Mouse (Mus musculus) embryonic facial prominence, embryonic 11.5 days (tissue): ENCODE data around the gene Ces2c. TPM values are rescaled to one million over a fixed set of nuclear protein-coding genes. Genes with fewer than 3 reads are reported as not detected.

Source experiments
- polyA plus RNA-seq: library from polyadenylated mRNA; unstranded; fragments of >200 nt; fragmentation: Nextera tagmentation; extraction: Ambion mirVana; gene quantifications from 2 replicates; pipeline ENCODE4 v1.2.1, GENCODE M21; 2014

The Ces2c gene
- polyA plus RNA-seq, 1 experiment from 2014 or later: not detected

Other genes with a start within 250 kb of the Ces2c start
- not detected in 2 replicates for gene Cdh16, start 222.7 kb upstream of the Ces2c start, polyA plus RNA-seq
- gene Rrad, start 215.7 kb upstream of the Ces2c start, polyA plus RNA-seq: 2.2 and 3.6 TPM in 2 replicates
- gene Ciao2b, start 205.1 kb upstream of the Ces2c start, polyA plus RNA-seq: 79.7 and 82.5 TPM in 2 replicates
- not detected in 2 replicates for gene Ces2a, start 113.1 kb upstream of the Ces2c start, polyA plus RNA-seq
- 0.17 TPM in 1 of 2 replicates, not detected in the other for gene Ces2b, start 15.5 kb upstream of the Ces2c start, polyA plus RNA-seq
- 0.10 TPM in 1 of 2 replicates, not detected in the other for gene Ces2e, start 79.2 kb downstream of the Ces2c start, polyA plus RNA-seq
- gene Ces2f, start 100.3 kb downstream of the Ces2c start, polyA plus RNA-seq: not detected in 2 replicates
- gene Ces2g, start 114.7 kb downstream of the Ces2c start, polyA plus RNA-seq: not detected in 2 replicates
- gene Ces2h, start 153.8 kb downstream of the Ces2c start, polyA plus RNA-seq: not detected in 2 replicates
- gene Ces3a, start 201.5 kb downstream of the Ces2c start, polyA plus RNA-seq: not detected in 2 replicates
- gene Ces3b, start 236.7 kb downstream of the Ces2c start, polyA plus RNA-seq: not detected in 2 replicates